Mouse (Mus musculus): ENCODE data around the gene Dpy19l3. TPM values are rescaled to one million over a fixed set of nuclear protein-coding genes. Genes with fewer than 3 reads are reported as not detected.
A peak's percentile ranks its signal among the peaks of the same experiment; 100 is the strongest.

Gene Dpy19l3
- total RNA-seq, 1 experiment from 2014 or later = 15.1 TPM

- no peak for ATAC-seq (ENCODE audit: extremely low read depth, insufficient number of reproducible peaks, low FRiP score, poor library complexity, severe bottlenecking)
Measured at GRCm38 (mm10) chr7:35650716-35651410, 103.4 kb downstream of the Dpy19l3 start.

GRCm38 (mm10) chr7:35649071-35649470 is 105.2 kb downstream of the Dpy19l3 start:
- peak; percentile 56 for ATAC-seq (ENCODE audit: extremely low read depth, insufficient number of reproducible peaks, low FRiP score, poor library complexity, severe bottlenecking)

GRCm38 (mm10) chr7:35648239-35649069 is 105.8 kb downstream of the Dpy19l3 start:
- no peak for ATAC-seq (ENCODE audit: extremely low read depth, insufficient number of reproducible peaks, low FRiP score, poor library complexity, severe bottlenecking)

GRCm38 (mm10) chr7:35647101-35647698 is 107.1 kb downstream of the Dpy19l3 start, which contains the start of gene Pdcd5:
Gene Pdcd5, minus strand, starts transcription at chr7:35647521.
- peak; percentile 80 for ATAC-seq (ENCODE audit: extremely low read depth, insufficient number of reproducible peaks, low FRiP score, poor library complexity, severe bottlenecking)

GRCm38 (mm10) chr7:35646317-35647081 is 107.8 kb downstream of the Dpy19l3 start:
- ATAC-seq (ENCODE audit: extremely low read depth, insufficient number of reproducible peaks, low FRiP score, poor library complexity, severe bottlenecking) = no peak

GRCm38 (mm10) chr7:35640072-35640471 is 114.2 kb downstream of the Dpy19l3 start:
- ATAC-seq (ENCODE audit: extremely low read depth, insufficient number of reproducible peaks, low FRiP score, poor library complexity, severe bottlenecking) = no peak

- ATAC-seq (ENCODE audit: extremely low read depth, insufficient number of reproducible peaks, low FRiP score, poor library complexity, severe bottlenecking) = no peak
Measured at GRCm38 (mm10) chr7:35636874-35637273, 117.4 kb downstream of the Dpy19l3 start.

- ATAC-seq (ENCODE audit: extremely low read depth, insufficient number of reproducible peaks, low FRiP score, poor library complexity, severe bottlenecking) = no peak
Measured at GRCm38 (mm10) chr7:35636229-35636628, 118.0 kb downstream of the Dpy19l3 start.

Other genes with a start within 250 kb of the Dpy19l3 start
- gene Tdrd12, start 216.7 kb downstream of the Dpy19l3 start, total RNA-seq (2017) = not detected in 2 replicates
- gene Nudt19, start 198.2 kb downstream of the Dpy19l3 start, total RNA-seq (2017) = 6.1 and 6.4 TPM in 2 replicates
- gene Rgs9bp, start 168.9 kb downstream of the Dpy19l3 start, total RNA-seq (2017) = 0.12 TPM in 1 of 2 replicates, not detected in the other
- gene Ankrd27, start 168.2 kb downstream of the Dpy19l3 start, total RNA-seq (2017) = 21.1 and 21.7 TPM in 2 replicates
- gene Pdcd5, start 106.9 kb downstream of the Dpy19l3 start, total RNA-seq (2017) = 39.9 and 56.6 TPM in 2 replicates
- gene Zfp507, start 48.5 kb upstream of the Dpy19l3 start, total RNA-seq (2017) = 24.6 and 27.7 TPM in 2 replicates

Measured in neutrophil, adult 5-6 weeks (primary cell).